Mouse (Mus musculus) limb, embryonic 10.5 days (tissue): ENCODE results near the gene Glra1. TPM values are rescaled to one million over a fixed set of nuclear protein-coding genes. Genes with fewer than 3 reads are reported as not detected.
"Not testable (repeated sequence)": the region's sequence is repeated elsewhere in the genome, so short reads cannot be mapped to it uniquely, and the experiment has no call there.

Experiments
- DNase-seq: peaks from one replicate; pipeline ENCODE4 v3.0.0-alpha.2; 2017; ENCODE audit warnings: low spot score
- H3K27ac ChIP-seq: fragments of 300-500 bp; sonication (generic); 2 replicates; pipeline ENCODE4 v1.5.1; 2016; ENCODE audit warnings: mild to moderate bottlenecking
- H3K27me3 ChIP-seq: fragments of 300-500 bp; sonication (generic); 2 replicates; pipeline ENCODE4 v1.6.1; 2016; ENCODE audit warnings: low read depth, mild to moderate bottlenecking; ENCODE audit not compliant: poor library complexity, severe bottlenecking
- H3K36me3 ChIP-seq: fragments of 300-500 bp; sonication (generic); 2 replicates; pipeline ENCODE4 v1.6.1; 2016; ENCODE audit warnings: mild to moderate bottlenecking, moderate library complexity
- H3K4me1 ChIP-seq: fragments of 300-500 bp; sonication (generic); 2 replicates; pipeline ENCODE4 v1.6.1; 2016
- H3K4me3 ChIP-seq: fragments of 300-500 bp; sonication (generic); 2 replicates; pipeline ENCODE4 v1.5.1; 2016; ENCODE audit warnings: mild to moderate bottlenecking, moderate library complexity
- H3K9me3 ChIP-seq: fragments of 300-500 bp; sonication (generic); replicated peaks from 2 replicates; pipeline ENCODE4 v1.6.1; 2016; ENCODE audit warnings: mild to moderate bottlenecking
- WGBS: fragments of 180-500 bp; shearing (Covaris S2); methylation state at CpG from one replicate; pipeline ENCODE4 v1.1.7; 2016; 5-methylcytosine and 5-hydroxymethylcytosine counted together
- polyA plus RNA-seq: library from polyadenylated mRNA; unstranded; fragments of >200 nt; fragmentation: Nextera tagmentation; extraction: Ambion mirVana; gene quantifications from 2 replicates; pipeline ENCODE4 v1.2.1, GENCODE M21; 2016

The Glra1 gene
- polyA plus RNA-seq: not detected in 2 replicates

GRCm38 (mm10) chr11:55607808-55608523, at the start of gene Glra1:
Glra1 (minus strand) TSS chr11:55608198.
- WGBS: 1% methylated on average over 36 of the region's 36 CpGs
- no peak within 1 kb of the TSS for H3K4me3 ChIP-seq
- H3K27me3 ChIP-seq: peaks cover 28% of the 10 kb centered on the region
- H3K36me3 ChIP-seq: no peaks in the 10 kb centered on the region
- no peak within 1 kb of the TSS for H3K27ac ChIP-seq
- DNase-seq: peak; percentile 93
- H3K4me1 ChIP-seq: 0 out of 2 replicates have a peak, but pooled peaks cover 5% of the 10 kb centered on the region
- H3K9me3 ChIP-seq: no peaks in the 10 kb centered on the region

GRCm38 (mm10) chr11:55636961-55637360, 29.0 kb upstream of the Glra1 start:
- Histone ChIP-seq H3K36me3 (no peaks in the 10 kb centered on the region), H3K27ac (no peak overlapping the region), H3K4me3 (no peak overlapping the region), H3K4me1 (no peaks in the 10 kb centered on the region), H3K9me3 (no peaks in the 10 kb centered on the region), H3K27me3 (no peaks in the 10 kb centered on the region)
- WGBS: 47% methylated on average over 4 of the region's 4 CpGs
- DNase-seq: no peak

- no peak overlapping the region for H3K4me3 ChIP-seq
- H3K4me1 ChIP-seq: no peaks in the 10 kb centered on the region
- no peak overlapping the region for H3K27ac ChIP-seq
- no peak for DNase-seq
- no peaks in the 10 kb centered on the region for H3K27me3 ChIP-seq
- no peaks in the 10 kb centered on the region for H3K9me3 ChIP-seq
- H3K36me3 ChIP-seq: no peaks in the 10 kb centered on the region
Observed at GRCm38 (mm10) chr11:55633901-55634300, 25.9 kb upstream of the Glra1 start.

GRCm38 (mm10) chr11:55614631-55615030, 6.6 kb upstream of the Glra1 start:
- H3K4me3 ChIP-seq: not testable (repeated sequence)

GRCm38 (mm10) chr11:55608524-55608920, 524 bp upstream of the Glra1 start:
- DNase-seq: peak; percentile 29
- Histone ChIP-seq H3K4me1 (0 out of 2 replicates have a peak, but pooled peaks cover 5% of the 10 kb centered on the region), H3K27ac (no peak overlapping the region), H3K4me3 (no peak overlapping the region), H3K9me3 (no peaks in the 10 kb centered on the region), H3K36me3 (no peaks in the 10 kb centered on the region), H3K27me3 (peaks cover 28% of the 10 kb centered on the region)
- WGBS: 3% methylated on average over 12 of the region's 12 CpGs

More at GRCm38 (mm10) chr11:55614631-55615030, 6.6 kb upstream of the Glra1 start:
- H3K4me1 ChIP-seq, DNase-seq, H3K27ac ChIP-seq, H3K27me3 ChIP-seq, H3K9me3 ChIP-seq, H3K36me3 ChIP-seq: not testable (repeated sequence)
- WGBS: 64% methylated on average over 8 of the region's 8 CpGs

- DNase-seq: peak; percentile 32
- Histone ChIP-seq H3K4me1 (0 out of 2 replicates have a peak, but pooled peaks cover 5% of the 10 kb centered on the region), H3K36me3 (no peaks in the 10 kb centered on the region), H3K27ac (no peak overlapping the region), H3K27me3 (peaks cover 28% of the 10 kb centered on the region), H3K9me3 (no peaks in the 10 kb centered on the region), H3K4me3 (no peak overlapping the region)
- 7% methylated on average over 26 of the region's 26 CpGs for WGBS
Observed at GRCm38 (mm10) chr11:55607066-55607807, 761 bp downstream of the Glra1 start.

- no peak overlapping the region for H3K4me3 ChIP-seq
- 20% methylated on average over 11 of the region's 11 CpGs for WGBS
- no peaks in the 10 kb centered on the region for H3K9me3 ChIP-seq
- H3K27me3 ChIP-seq: no peaks in the 10 kb centered on the region
- no peaks in the 10 kb centered on the region for H3K4me1 ChIP-seq
- H3K27ac ChIP-seq: no peak overlapping the region
- H3K36me3 ChIP-seq: no peaks in the 10 kb centered on the region
- no peak for DNase-seq
Observed at GRCm38 (mm10) chr11:55601447-55602065, 6.4 kb downstream of the Glra1 start.

GRCm38 (mm10) chr11:55595726-55596125, 12.3 kb downstream of the Glra1 start:
- Histone ChIP-seq H3K27me3 (no peaks in the 10 kb centered on the region), H3K4me3 (no peak overlapping the region), H3K4me1 (no peaks in the 10 kb centered on the region), H3K27ac (no peak overlapping the region), H3K9me3 (no peaks in the 10 kb centered on the region), H3K36me3 (no peaks in the 10 kb centered on the region)
- 89% methylated on average over 1 of the region's 1 CpGs for WGBS
- no peak for DNase-seq

- WGBS: 88% methylated on average over 3 of the region's 3 CpGs
- H3K27me3 ChIP-seq: no peaks in the 10 kb centered on the region
- no peak for DNase-seq
Observed at GRCm38 (mm10) chr11:55594411-55594810, 13.6 kb downstream of the Glra1 start.

GRCm38 (mm10) chr11:55591194-55591593, 16.8 kb downstream of the Glra1 start:
- no peak for DNase-seq
- Histone ChIP-seq H3K27me3 (no peaks in the 10 kb centered on the region), H3K4me3 (no peak overlapping the region), H3K4me1 (no peaks in the 10 kb centered on the region), H3K9me3 (no peaks in the 10 kb centered on the region), H3K36me3 (no peaks in the 10 kb centered on the region), H3K27ac (no peak overlapping the region)
- WGBS: 48% methylated on average over 2 of the region's 2 CpGs

More at GRCm38 (mm10) chr11:55594411-55594810, 13.6 kb downstream of the Glra1 start:
- no peaks in the 10 kb centered on the region for H3K36me3 ChIP-seq
- H3K4me3 ChIP-seq: no peak overlapping the region
- no peaks in the 10 kb centered on the region for H3K9me3 ChIP-seq
- no peaks in the 10 kb centered on the region for H3K4me1 ChIP-seq
- no peak overlapping the region for H3K27ac ChIP-seq

- H3K36me3 ChIP-seq: no peaks in the 10 kb centered on the region
- no peak for DNase-seq
- WGBS: 91% methylated on average over 9 of the region's 9 CpGs
- no peaks in the 10 kb centered on the region for H3K4me1 ChIP-seq
- H3K27me3 ChIP-seq: no peaks in the 10 kb centered on the region
- H3K9me3 ChIP-seq: no peaks in the 10 kb centered on the region
- no peak overlapping the region for H3K4me3 ChIP-seq
- H3K27ac ChIP-seq: no peak overlapping the region
Observed at GRCm38 (mm10) chr11:55589376-55590167, 18.4 kb downstream of the Glra1 start.

GRCm38 (mm10) chr11:55574397-55574796, 33.6 kb downstream of the Glra1 start:
- 89% methylated on average over 2 of the region's 2 CpGs for WGBS
- no peaks in the 10 kb centered on the region for H3K36me3 ChIP-seq
- no peaks in the 10 kb centered on the region for H3K27me3 ChIP-seq
- H3K4me1 ChIP-seq: no peaks in the 10 kb centered on the region
- no peak overlapping the region for H3K4me3 ChIP-seq
- H3K27ac ChIP-seq: no peak overlapping the region
- H3K9me3 ChIP-seq: no peaks in the 10 kb centered on the region
- DNase-seq: no peak
